Mouse (Mus musculus) lung, postnatal 0 days (tissue): ENCODE measurements around the gene Lclat1.

Experiments
- CTCF ChIP-seq: IDR thresholded peaks from 2 replicates; pipeline ENCODE4 v1.5.1; 2016; ENCODE audit warnings: antibody characterized with exemption, mild to moderate bottlenecking
- EP300 ChIP-seq: IDR thresholded peaks from 2 replicates; pipeline ENCODE4 v1.6.1; 2016; ENCODE audit warnings: antibody characterized with exemption, mild to moderate bottlenecking, control low read depth

GRCm38 (mm10) chr17:73162445-73163208, 54.8 kb downstream of the Lclat1 start:
- no peak for TF ChIP-seq CTCF
- TF ChIP-seq EP300, result no peak
